Mouse (Mus musculus) heart, postnatal 0 days (tissue): ENCODE measurements around the gene Oard1. TPM values are rescaled to one million over a fixed set of nuclear protein-coding genes. Genes with fewer than 3 reads are reported as not detected.

Experiments
- ATAC-seq: fragments of 200-750 bp; cut with Nextera tagmentation; 2 replicates; pipeline ENCODE4 v1.8.0; 2017; ENCODE audit warnings: low read depth, moderate number of reproducible peaks, moderate library complexity; ENCODE audit not compliant: insufficient read depth
- DNase-seq: peaks from one replicate; pipeline ENCODE4 v3.0.0-alpha.2; 2016; ENCODE audit warnings: low spot score
- H3K27ac ChIP-seq: fragments of 300-500 bp; sonication (generic); 2 replicates; pipeline ENCODE4 v1.5.1; 2014; ENCODE audit warnings: low read depth, mild to moderate bottlenecking
- H3K27me3 ChIP-seq: fragments of 300-500 bp; sonication (generic); 2 replicates; pipeline ENCODE4 v1.6.1; 2014; ENCODE audit warnings: low read length, mixed read lengths; ENCODE audit not compliant: control insufficient read depth, insufficient read depth
- H3K36me3 ChIP-seq: fragments of 300-500 bp; sonication (generic); replicated peaks from 2 replicates; pipeline ENCODE4 v1.6.1; 2014; ENCODE audit warnings: low read length, mixed read lengths; ENCODE audit not compliant: control insufficient read depth, insufficient read depth
- H3K4me1 ChIP-seq: fragments of 300-500 bp; sonication (generic); 2 replicates; pipeline ENCODE4 v1.6.1; 2014; ENCODE audit warnings: antibody characterized with exemption; ENCODE audit not compliant: control insufficient read depth, insufficient read depth
- H3K4me2 ChIP-seq: fragments of 300-500 bp; sonication (generic); 2 replicates; pipeline ENCODE4 v1.6.1; 2014; ENCODE audit warnings: low read depth, mild to moderate bottlenecking, low read length, moderate library complexity
- H3K4me3 ChIP-seq: fragments of 300-500 bp; sonication (generic); 2 replicates; pipeline ENCODE4 v1.5.1; 2014; ENCODE audit warnings: low read depth, low read length
- H3K9ac ChIP-seq: fragments of 300-500 bp; sonication (generic); replicated peaks from 2 replicates; pipeline ENCODE4 v1.6.1; 2014; ENCODE audit warnings: low read depth, low read length, mixed read lengths
- H3K9me3 ChIP-seq: fragments of 300-500 bp; sonication (generic); replicated peaks from 2 replicates; pipeline ENCODE4 v1.6.1; 2016; ENCODE audit warnings: low read length; ENCODE audit not compliant: control insufficient read depth
- CTCF ChIP-seq: IDR thresholded peaks from 2 replicates; pipeline ENCODE4 v1.5.1; 2016; ENCODE audit warnings: antibody characterized with exemption, control low read depth, low read depth
- EP300 ChIP-seq: IDR thresholded peaks from 2 replicates; pipeline ENCODE4 v1.6.1; 2016; ENCODE audit warnings: antibody characterized with exemption, low read depth
- WGBS: fragments of 180-500 bp; shearing (Covaris S2); extraction: QIAGEN DNeasy Blood & Tissue Kit; methylation state at CpG from one replicate; pipeline ENCODE4 v1.1.7; 2014; 5-methylcytosine and 5-hydroxymethylcytosine counted together
- polyA plus RNA-seq: library from polyadenylated mRNA; unstranded; fragments of >200 nt; fragmentation: Nextera tagmentation; extraction: Ambion mirVana; gene quantifications from 2 replicates; pipeline ENCODE4 v1.2.1, GENCODE M21; 2015
- total RNA-seq: library from RNA; depleted of rRNA; stranded (reverse); fragments of >200 nt; gene quantifications from 2 replicates; pipeline ENCODE4 v1.2.3, GENCODE M21; 2014; ENCODE audit warnings: low replicate concordance; rRNA removed

The Oard1 gene
- total and polyA plus RNA-seq, 2 experiments from 2014 or later, result 7.1 to 30.3 TPM

GRCm38 (mm10) chr17:48457971-48458653 lies 48.3 kb downstream of the Oard1 start:
- no peak for ATAC-seq
- Histone ChIP-seq H3K36me3 (no peaks in the 10 kb centered on the region), H3K27me3 (no peaks in the 10 kb centered on the region), H3K9ac (no peak overlapping the region), H3K9me3 (no peaks in the 10 kb centered on the region), H3K4me1 (no peaks in the 10 kb centered on the region), H3K27ac (no peak overlapping the region), H3K4me2 (no peak overlapping the region), H3K4me3 (no peak overlapping the region)
- TF ChIP-seq CTCF (no peak), EP300 (no peak)
- WGBS, result 68% methylated on average over 13 of the region's 13 CpGs
- no peak for DNase-seq

GRCm38 (mm10) chr17:48462096-48462495 lies 52.3 kb downstream of the Oard1 start:
- DNase-seq (no peak), ATAC-seq (no peak)
- no peak overlapping the region for H3K4me3 ChIP-seq
- no peaks in the 10 kb centered on the region for H3K36me3 ChIP-seq
- no peaks in the 10 kb centered on the region for H3K27me3 ChIP-seq
- H3K27ac ChIP-seq, result no peak overlapping the region
- no peaks in the 10 kb centered on the region for H3K9me3 ChIP-seq
- H3K4me2 ChIP-seq, result no peak overlapping the region
- TF ChIP-seq EP300 (no peak), CTCF (no peak)
- WGBS, result 91% methylated on average over 13 of the region's 13 CpGs
- no peaks in the 10 kb centered on the region for H3K4me1 ChIP-seq
- no peak overlapping the region for H3K9ac ChIP-seq

- no peak for TF ChIP-seq EP300
- TF ChIP-seq CTCF, result no peak
- 91% methylated on average over 4 of the region's 4 CpGs for WGBS
- Histone ChIP-seq H3K4me2 (no peak overlapping the region), H3K4me1 (no peaks in the 10 kb centered on the region), H3K27ac (no peak overlapping the region), H3K9ac (no peak overlapping the region), H3K36me3 (no peaks in the 10 kb centered on the region), H3K27me3 (no peaks in the 10 kb centered on the region), H3K9me3 (no peaks in the 10 kb centered on the region), H3K4me3 (no peak overlapping the region)
- no peak for DNase-seq
- ATAC-seq, result no peak
Measured at GRCm38 (mm10) chr17:48463391-48463790, 53.6 kb downstream of the Oard1 start.

Other genes starting within 250 kb of the Oard1 start
- not detected in 2 replicates for gene A530064D06Rik, start 242.7 kb upstream of the Oard1 start, total RNA-seq
- 0.08 and 0.23 TPM in 2 replicates for gene A530064D06Rik, start 242.7 kb upstream of the Oard1 start, polyA plus RNA-seq
- gene Trem1, start 177.2 kb upstream of the Oard1 start, total RNA-seq, result 1.6 TPM in 1 of 2 replicates, not detected in the other
- 0.04 TPM in 2 replicates for gene Trem1, start 177.2 kb upstream of the Oard1 start, polyA plus RNA-seq
- not detected in 2 replicates for gene Trem3, start 162.2 kb upstream of the Oard1 start, total RNA-seq
- gene Trem3, start 162.2 kb upstream of the Oard1 start, polyA plus RNA-seq, result 0.11 and 0.15 TPM in 2 replicates
- 0.19 TPM in 1 of 2 replicates, not detected in the other for gene Treml4, start 145.7 kb upstream of the Oard1 start, total RNA-seq
- gene Treml4, start 145.7 kb upstream of the Oard1 start, polyA plus RNA-seq, result 0.36 and 0.44 TPM in 2 replicates
- gene Treml2, start 110.5 kb upstream of the Oard1 start, total RNA-seq, result 0.15 and 7.9 TPM in 2 replicates
- not detected in 2 replicates for gene Treml2, start 110.5 kb upstream of the Oard1 start, polyA plus RNA-seq
- gene B430306N03Rik, start 93.9 kb upstream of the Oard1 start, total RNA-seq, result 0.23 and 0.31 TPM in 2 replicates
- 0.16 and 0.18 TPM in 2 replicates for gene B430306N03Rik, start 93.9 kb upstream of the Oard1 start, polyA plus RNA-seq
- gene Trem2, start 63.6 kb upstream of the Oard1 start, total RNA-seq, result 1.2 and 3.5 TPM in 2 replicates
- gene Trem2, start 63.6 kb upstream of the Oard1 start, polyA plus RNA-seq, result 2.7 and 3.5 TPM in 2 replicates
- 2.9 TPM in 1 of 2 replicates, not detected in the other for gene Treml1, start 50.1 kb upstream of the Oard1 start, total RNA-seq
- gene Treml1, start 50.1 kb upstream of the Oard1 start, polyA plus RNA-seq, result 0.44 and 0.57 TPM in 2 replicates
- 19.0 and 27.4 TPM in 2 replicates for gene Nfya, start 108 bp upstream of the Oard1 start, total RNA-seq
- 4.7 and 5.5 TPM in 2 replicates for gene Nfya, start 108 bp upstream of the Oard1 start, polyA plus RNA-seq
- 319 and 325 TPM in 2 replicates for gene Apobec2, start 22.9 kb downstream of the Oard1 start, total RNA-seq
- gene Apobec2, start 22.9 kb downstream of the Oard1 start, polyA plus RNA-seq, result 265 and 267 TPM in 2 replicates
- not detected in 2 replicates for gene Tspo2, start 41.5 kb downstream of the Oard1 start, total RNA-seq
- 0.63 and 0.75 TPM in 2 replicates for gene Tspo2, start 41.5 kb downstream of the Oard1 start, polyA plus RNA-seq
- 1.4 TPM in 1 of 2 replicates, not detected in the other for gene Unc5cl, start 44.9 kb downstream of the Oard1 start, total RNA-seq
- 0.14 TPM in 1 of 2 replicates, not detected in the other for gene Unc5cl, start 44.9 kb downstream of the Oard1 start, polyA plus RNA-seq